Mouse (Mus musculus) MEL (cell line): ENCODE measurements around the gene Rps19. TPM values are rescaled to one million over a fixed set of nuclear protein-coding genes. Genes with fewer than 3 reads are reported as not detected.

Source experiments
- DNase-seq: peaks from one replicate; pipeline ENCODE4 v3.0.0; 2011; ENCODE audit warnings: low read depth, low spot score
- H3K27ac ChIP-seq: 2 replicates; pipeline ENCODE4 v1.5.1; 2012; ENCODE audit warnings: low read depth, mild to moderate bottlenecking, control low read depth, low read length, moderate library complexity; ENCODE audit not compliant: control insufficient read depth
- H3K27me3 ChIP-seq, 2 experiments: fragments of 150-350 bp in 1 of 2; sonication (generic) in 1 of 2; 2 replicates each; pipeline ENCODE4 v1.6.1; 2012; ENCODE audit warnings: low read length in 2 of 2, mild to moderate bottlenecking in 2 of 2, improper control_type of control experiment in 1 of 2, moderate library complexity in 1 of 2; ENCODE audit not compliant: insufficient read depth in 2 of 2, control insufficient read depth in 1 of 2
- H3K36me3 ChIP-seq, 2 experiments: 2 replicates each; pipeline ENCODE4 v1.6.1; 2012 to 2014; ENCODE audit warnings: low read length in 2 of 2, improper control_type of control experiment in 1 of 2, inconsistent platforms in 1 of 2, mild to moderate bottlenecking in 1 of 2; ENCODE audit not compliant: insufficient read depth in 2 of 2, control insufficient read depth in 1 of 2
- H3K4me1 ChIP-seq, 2 experiments: fragments of 150-350 bp in 1 of 2; sonication (generic) in 1 of 2; 2 replicates each; pipeline ENCODE4 v1.6.1; 2012; ENCODE audit warnings: low read length in 2 of 2, improper control_type of control experiment in 1 of 2, mild to moderate bottlenecking in 1 of 2; ENCODE audit not compliant: insufficient read depth in 2 of 2, control insufficient read depth in 1 of 2
- H3K4me3 ChIP-seq, 2 experiments: fragments of 150-350 bp in 1 of 2; sonication (generic) in 1 of 2; 2 replicates each; pipeline ENCODE4 v1.5.1; 2012; ENCODE audit warnings: low read depth in 2 of 2, low read length in 2 of 2, mild to moderate bottlenecking in 2 of 2, moderate library complexity in 2 of 2, control low read depth in 1 of 2, improper control_type of control experiment in 1 of 2; ENCODE audit not compliant: control insufficient read depth in 1 of 2, insufficient read depth in 1 of 2
- H3K79me2 ChIP-seq: 2 replicates; pipeline ENCODE4 v1.6.1; 2012; ENCODE audit warnings: mild to moderate bottlenecking, low read length, moderate library complexity; ENCODE audit not compliant: control insufficient read depth, poor library complexity, insufficient read depth
- H3K9ac ChIP-seq: 2 replicates; pipeline ENCODE4 v1.6.1; 2012; ENCODE audit warnings: low read depth, mild to moderate bottlenecking, control low read depth, low read length, moderate library complexity; ENCODE audit not compliant: control insufficient read depth, poor library complexity, severe bottlenecking
- H3K9me3 ChIP-seq: fragments of 150-350 bp; sonication (generic); replicated peaks from 2 replicates; pipeline ENCODE4 v1.6.1; 2012; ENCODE audit warnings: mild to moderate bottlenecking, low read length, improper control_type of control experiment, moderate library complexity; ENCODE audit not compliant: insufficient read depth
- BHLHE40 ChIP-seq: IDR thresholded peaks from 2 replicates; pipeline ENCODE4 v1.6.1; 2012; ENCODE audit warnings: low read depth, mild to moderate bottlenecking, inconsistent platforms, low read length, improper control_type of control experiment, borderline replicate concordance
- CHD1 ChIP-seq: IDR thresholded peaks from 2 replicates; pipeline ENCODE4 v1.6.1; 2012; ENCODE audit warnings: low read depth, mild to moderate bottlenecking, inconsistent platforms, low read length, improper control_type of control experiment
- CHD2 ChIP-seq: IDR thresholded peaks from 2 replicates; pipeline ENCODE4 v1.6.1; 2011; ENCODE audit warnings: low read length, improper control_type of control experiment
- CTCF ChIP-seq, 3 experiments: IDR thresholded peaks in 2 of 3; conservative IDR thresholded peaks in 1 of 3; 2 replicates each; pipeline ENCODE4 v1.5.1; 2011 to 2012; ENCODE audit warnings: low read length in 3 of 3, low read depth in 2 of 3, mild to moderate bottlenecking in 2 of 3, improper control_type of control experiment in 1 of 3, inconsistent platforms in 1 of 3, mixed read lengths in 1 of 3, moderate library complexity in 1 of 3; ENCODE audit not compliant: control insufficient read depth in 1 of 3, insufficient read depth in 1 of 3, poor library complexity in 1 of 3, severe bottlenecking in 1 of 3
- E2F4 ChIP-seq: IDR thresholded peaks from 2 replicates; pipeline ENCODE4 v1.6.1; 2011; ENCODE audit warnings: low read depth, low read length, improper control_type of control experiment, borderline replicate concordance
- ELF1 ChIP-seq: IDR thresholded peaks from 2 replicates; pipeline ENCODE4 v1.6.1; 2014; ENCODE audit warnings: low read depth, mild to moderate bottlenecking, inconsistent platforms, low read length, improper control_type of control experiment, moderate library complexity
- EP300 ChIP-seq, 2 experiments: IDR thresholded peaks; 2 replicates each; pipeline ENCODE4 v1.6.1; 2011; ENCODE audit warnings: improper control_type of control experiment in 2 of 2, low read length in 2 of 2, low read depth in 1 of 2, mild to moderate bottlenecking in 1 of 2
- ETS1 ChIP-seq: IDR thresholded peaks from 2 replicates; pipeline ENCODE4 v1.6.1; 2012; ENCODE audit warnings: low read depth, mild to moderate bottlenecking, inconsistent platforms, low read length, improper control_type of control experiment, moderate library complexity
- GABPA ChIP-seq: IDR thresholded peaks from 2 replicates; pipeline ENCODE4 v1.6.1; 2012; ENCODE audit warnings: low read depth, mild to moderate bottlenecking, inconsistent platforms, low read length, improper control_type of control experiment, moderate library complexity
- GATA1 ChIP-seq: IDR thresholded peaks from 2 replicates; pipeline ENCODE4 v1.6.1; 2011; ENCODE audit warnings: low read depth, low read length, improper control_type of control experiment
- HCFC1 ChIP-seq: IDR thresholded peaks from 2 replicates; pipeline ENCODE4 v1.6.1; 2012; ENCODE audit warnings: low read depth, mild to moderate bottlenecking, inconsistent platforms, low read length, improper control_type of control experiment, moderate library complexity
- JUND ChIP-seq: IDR thresholded peaks from 2 replicates; pipeline ENCODE4 v1.6.1; 2011; ENCODE audit warnings: low read depth, mild to moderate bottlenecking, improper control_type of control experiment, low read length
- KAT2A ChIP-seq: conservative IDR thresholded peaks from 2 replicates; pipeline ENCODE4 v1.6.1; 2012; ENCODE audit warnings: low read depth, low read length, improper control_type of control experiment, inconsistent platforms
- MAX ChIP-seq: IDR thresholded peaks from 2 replicates; pipeline ENCODE4 v1.6.1; 2011; ENCODE audit warnings: low read length, improper control_type of control experiment
- MAZ ChIP-seq: IDR thresholded peaks from 2 replicates; pipeline ENCODE4 v1.6.1; 2012; ENCODE audit warnings: low read depth, mild to moderate bottlenecking, inconsistent platforms, low read length, improper control_type of control experiment
- MXI1 ChIP-seq: IDR thresholded peaks from 2 replicates; pipeline ENCODE4 v1.6.1; 2011; ENCODE audit warnings: mild to moderate bottlenecking, low read depth, low read length, improper control_type of control experiment
- NELFE ChIP-seq: IDR thresholded peaks from 2 replicates; pipeline ENCODE4 v1.6.1; 2011; ENCODE audit warnings: low read depth, low read length, improper control_type of control experiment
- POLR2AphosphoS2 ChIP-seq: IDR thresholded peaks from 2 replicates; pipeline ENCODE4 v1.6.1; 2011; ENCODE audit warnings: low read length, improper control_type of control experiment
- POLR2AphosphoS5 ChIP-seq: IDR thresholded peaks from 2 replicates; pipeline ENCODE4 v1.6.1; 2012; ENCODE audit warnings: low read depth, borderline replicate concordance, mild to moderate bottlenecking, inconsistent platforms, low read length, moderate library complexity, mixed read lengths
- RAD21 ChIP-seq: IDR thresholded peaks from 2 replicates; pipeline ENCODE4 v1.6.1; 2011; ENCODE audit warnings: mild to moderate bottlenecking, low read depth, low read length, improper control_type of control experiment
- SIN3A ChIP-seq: IDR thresholded peaks from 2 replicates; pipeline ENCODE4 v1.6.1; 2012; ENCODE audit warnings: low read length, improper control_type of control experiment, inconsistent platforms
- SMC3 ChIP-seq: IDR thresholded peaks from 2 replicates; pipeline ENCODE4 v1.6.1; 2011; ENCODE audit warnings: low read depth, low read length, improper control_type of control experiment
- TAL1 ChIP-seq: IDR thresholded peaks from 2 replicates; pipeline ENCODE4 v1.6.1; 2012; ENCODE audit warnings: mild to moderate bottlenecking, inconsistent platforms, low read length, moderate library complexity, mixed read lengths
- TBP ChIP-seq: IDR thresholded peaks from 2 replicates; pipeline ENCODE4 v1.8.0; 2011; ENCODE audit warnings: low read depth, low read length, improper control_type of control experiment
- TCF12 ChIP-seq: IDR thresholded peaks from 2 replicates; pipeline ENCODE4 v1.6.1; 2014; ENCODE audit warnings: low read depth, mild to moderate bottlenecking, inconsistent platforms, low read length, improper control_type of control experiment, moderate library complexity
- USF1 ChIP-seq: IDR thresholded peaks from 2 replicates; pipeline ENCODE4 v1.6.1; 2014; ENCODE audit warnings: low read depth, mild to moderate bottlenecking, inconsistent platforms, low read length, improper control_type of control experiment, moderate library complexity
- ZMIZ1 ChIP-seq: IDR thresholded peaks from 2 replicates; pipeline ENCODE4 v1.6.1; 2012; ENCODE audit warnings: low read depth, mild to moderate bottlenecking, inconsistent platforms, low read length, improper control_type of control experiment, moderate library complexity
- ZNF384 ChIP-seq: IDR thresholded peaks from 2 replicates; pipeline ENCODE4 v1.6.1; 2012; ENCODE audit warnings: low read depth, mild to moderate bottlenecking, inconsistent platforms, low read length, improper control_type of control experiment
- polyA plus RNA-seq, 2 experiments: library from polyadenylated mRNA; stranded (reverse) in 1 of 2; unstranded in 1 of 2; fragments of >175 nt in 1 of 2; fragments of >200 nt in 1 of 2; gene quantifications; 2 replicates each; pipeline versions ENCODE4 v1.2.1 to v1.2.4; 2012; ENCODE audit warnings: low replicate concordance in 2 of 2, low read depth in 1 of 2; ENCODE audit not compliant: insufficient read length in 2 of 2, insufficient read depth in 1 of 2, missing spikeins in 1 of 2
- total RNA-seq: library from RNA; depleted of rRNA; stranded (reverse); fragments of 300-350 nt; gene quantifications from 2 replicates; pipeline ENCODE4 v1.2.3, GENCODE M21; 2012

Gene Rps19
- total and polyA plus RNA-seq, 3 experiments: 2,454 to 3,580 TPM; not detected in 1

GRCm38 (mm10) chr7:24850899-24851303 is 33.3 kb upstream of the Rps19 start (continued):
- TF ChIP-seq ZNF384 (peak; percentile 87), EP300 (IDR thresholded peaks at IDR 0.05; ENCODE audit: low read depth in 1 of 2, low read length in 2 of 2) (peak in 1 of 2 experiments; percentile 75; a peak in 3 of 4 replicates), BHLHE40 (peak; percentile 88), CHD2 (no peak; the same call in 1 of the 2 replicates), MAX (peak; percentile 52; the same call in 1 of the 2 replicates), TCF12 (peak; percentile 70), KAT2A (no peak), MXI1 (peak; percentile 90), ZMIZ1 (no peak), GATA1 (peak; percentile 65), SIN3A (peak; percentile 84), CTCF (IDR thresholded peaks at IDR 0.05 in 2 of 3, conservative IDR thresholded peaks at IDR 0.05 in 1 of 3; ENCODE audit: control insufficient read depth in 1 of 3, insufficient read depth in 1 of 3, low read depth in 2 of 3, low read length in 3 of 3, poor library complexity in 1 of 3, severe bottlenecking in 1 of 3) (no peak)

GRCm38 (mm10) chr7:24851596-24852325 is 32.4 kb upstream of the Rps19 start:
- peak overlapping the region; percentile 47 to 53 for H3K4me3 ChIP-seq
- DNase-seq: peak; percentile 56
- peaks cover 0 to 15% of the 10 kb centered on the region in 2 experiments; a peak in 2 of 4 replicates for H3K36me3 ChIP-seq
- H3K4me1 ChIP-seq: peaks cover 7 to 15% of the 10 kb centered on the region in 2 experiments
- H3K27ac ChIP-seq: peak overlapping the region; percentile 97
- no peaks in the 10 kb centered on the region for H3K9me3 ChIP-seq
- H3K79me2 ChIP-seq: no peaks in the 10 kb centered on the region; the same call in 1 of the 2 replicates
- H3K27me3 ChIP-seq: no peaks in the 10 kb centered on the region
- TF ChIP-seq USF1: peak; percentile 49; the same call in 1 of the 2 replicates
- TF ChIP-seq HCFC1: no peak
- TF ChIP-seq GATA1: peak; percentile 63; the same call in 1 of the 2 replicates
- peak overlapping the region; percentile 80 for H3K9ac ChIP-seq

DNA sequence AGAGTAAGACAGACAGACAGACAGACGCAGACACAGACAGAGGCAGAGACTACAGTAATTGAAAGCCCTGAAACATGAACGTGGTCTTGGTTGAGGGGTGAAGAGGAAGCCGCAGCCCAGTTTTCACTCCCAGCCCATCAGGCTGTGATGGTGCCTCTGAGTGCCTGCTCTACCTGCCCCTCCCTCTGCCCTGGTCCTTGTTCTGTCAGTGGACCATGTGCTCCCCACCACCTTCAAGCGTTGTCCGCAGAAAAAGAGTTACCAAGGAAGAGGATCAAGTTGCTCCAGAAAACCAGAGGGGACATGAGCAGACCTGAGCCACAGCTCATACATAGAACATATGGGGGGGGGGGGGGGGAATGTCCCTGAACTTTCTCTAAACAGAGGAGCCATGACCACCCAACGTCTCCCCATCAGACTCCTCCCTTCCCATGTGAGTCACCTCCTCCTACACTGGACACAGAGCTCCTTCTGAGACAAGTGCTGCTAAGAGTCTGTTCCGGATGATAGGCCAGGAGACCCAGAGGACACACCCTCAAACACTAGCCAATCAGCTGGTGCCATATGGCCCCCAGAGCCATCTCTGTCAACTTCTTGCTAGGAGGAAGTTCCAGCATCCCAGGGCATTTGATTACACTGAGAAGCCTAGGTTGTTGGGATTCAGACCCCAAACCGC is 31.5 kb upstream of the Rps19 start:
- peak overlapping the region; percentile 47 to 53 for H3K4me3 ChIP-seq
- no peaks in the 10 kb centered on the region for H3K9me3 ChIP-seq
- DNase-seq: peak; percentile 98
- H3K4me1 ChIP-seq: peaks cover 7 to 15% of the 10 kb centered on the region in 2 experiments
- peak overlapping the region; percentile 80 for H3K9ac ChIP-seq
- H3K27ac ChIP-seq: peak overlapping the region; percentile 97
- peaks cover 0 to 15% of the 10 kb centered on the region in 2 experiments; a peak in 2 of 4 replicates for H3K36me3 ChIP-seq
- no peaks in the 10 kb centered on the region for H3K27me3 ChIP-seq
- H3K79me2 ChIP-seq: no peaks in the 10 kb centered on the region; the same call in 1 of the 2 replicates
- peak; percentile 83 for TF ChIP-seq ZMIZ1
- peak; percentile 39; the same call in 1 of the 2 replicates for TF ChIP-seq GATA1
- peak; percentile 46; the same call in 1 of the 2 replicates for TF ChIP-seq JUND
- TF ChIP-seq POLR2AphosphoS2: peak; percentile 90
- no peak for TF ChIP-seq GABPA
- TF ChIP-seq MAX: peak; percentile 63
- peak; percentile 62; the same call in 1 of the 2 replicates for TF ChIP-seq ELF1
- TF ChIP-seq E2F4: no peak
- no peak; the same call in 1 of the 2 replicates for TF ChIP-seq POLR2AphosphoS5
- no peak for TF ChIP-seq SMC3
- TF ChIP-seq CHD1: no peak
- no peak for TF ChIP-seq RAD21
- TF ChIP-seq MAZ: peak; percentile 67; the same call in 1 of the 2 replicates
- peak; percentile 79 for TF ChIP-seq ETS1
- TF ChIP-seq ZNF384: no peak
- TF ChIP-seq TBP: peak; percentile 86
- TF ChIP-seq NELFE: peak; percentile 81
- peak; percentile 70 for TF ChIP-seq TAL1
